In the genomic region with DNA sequence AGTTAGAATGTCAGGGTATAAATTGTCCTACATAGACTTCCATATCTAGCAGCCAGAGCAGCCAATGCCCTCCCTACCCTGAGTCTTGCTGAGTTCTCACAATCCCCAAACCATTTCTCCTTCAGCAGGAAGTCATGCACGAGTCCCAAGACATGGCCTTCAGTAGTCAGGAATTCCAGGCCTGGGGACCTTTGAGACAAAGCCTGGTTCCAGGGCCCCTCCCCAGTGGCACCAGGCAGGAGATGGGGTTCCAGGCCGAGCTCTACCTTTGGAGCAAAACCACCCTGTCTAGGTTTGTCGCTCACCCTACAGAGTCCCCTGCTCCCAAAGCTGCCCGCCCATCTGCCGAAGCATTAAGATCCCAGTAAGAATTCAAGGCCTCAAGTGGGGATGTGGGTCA, we compare ENCODE assay signal across 21 mouse cellular contexts. TPM values are rescaled to one million over a fixed set of nuclear protein-coding genes. Genes with fewer than 3 reads are reported as not detected.
DNase-seq lines count a peak whose midpoint lies in the region; ATAC-seq and TF ChIP-seq lines count a peak whose summit lies in the region.
"Had no signal": no experiment of that assay in that cellular context is flagged by ENCODE, and none has a peak within 500 bp of the region (broad histone marks: within the 10 kb centered on the region; RNA-seq: fewer than 3 reads in every experiment).

No protein-coding gene starts in this region.

- H3K27ac ChIP-seq in hindbrain, embryonic 10.5 days, result peak overlapping the region; percentile 16; the same call in 1 of the 2 replicates
- no peak overlapping the region for H3K27ac ChIP-seq in hindbrain, embryonic 11.5 days (ENCODE audit: low read depth, low read length)
- no peak overlapping the region for H3K27ac ChIP-seq in liver, postnatal 0 days (ENCODE audit: low read depth)
- H3K27ac ChIP-seq: forebrain, embryonic 12.5 days; heart, embryonic 15.5 days; hindbrain, embryonic 13.5 days; hindbrain, postnatal 0 days had no signal

- WGBS in hindbrain, embryonic 10.5 days, result 85% methylated on average over 5 of the region's 5 CpGs
- WGBS in hindbrain, embryonic 11.5 days, result 93% methylated on average over 5 of the region's 5 CpGs
- 77% methylated on average over 5 of the region's 5 CpGs for WGBS in liver, postnatal 0 days (ENCODE audit: insufficient replicate concordance)

- no peak for TF ChIP-seq CTCF in liver, postnatal 0 days (IDR thresholded peaks at IDR 0.05; ENCODE audit: low read depth)

- DNase-seq in gastrocnemius, postnatal 10 days, result peak; percentile 4
- DNase-seq in gastrocnemius, adult 18-20 months (ENCODE audit: low spot score), result no peak
- no peak for DNase-seq in hindbrain, embryonic 10.5 days (ENCODE audit: low spot score)
- DNase-seq in hindbrain, embryonic 11.5 days (ENCODE audit: low spot score), result no peak
- DNase-seq in liver, result peak; percentile 1
- DNase-seq in liver, postnatal 0 days, result no peak
- peak; percentile 12 for DNase-seq in urinary bladder, adult 2 months (ENCODE audit: low spot score)
- no peak for DNase-seq in urinary bladder, postnatal 36 days (ENCODE audit: low spot score in 2 of 2)
- DNase-seq: cerebellum, adult 11-12 months; cerebellum, adult 9-10 months; cerebellum, postnatal 25 days; forebrain, postnatal 0 days had no signal

- no peaks in the 10 kb centered on the region for H3K9me3 ChIP-seq in hindbrain, embryonic 10.5 days
- no peaks in the 10 kb centered on the region for H3K9me3 ChIP-seq in hindbrain, embryonic 11.5 days (ENCODE audit: control insufficient read depth, low read length)
- H3K9me3 ChIP-seq in liver, postnatal 0 days (ENCODE audit: low read length), result no peaks in the 10 kb centered on the region
- H3K9me3 ChIP-seq: embryonic facial prominence, embryonic 12.5 days; forebrain, embryonic 12.5 days; heart, embryonic 15.5 days; hindbrain, embryonic 13.5 days; intestine, embryonic 15.5 days had no signal

- no peaks in the 10 kb centered on the region for H3K36me3 ChIP-seq in hindbrain, embryonic 10.5 days
- H3K36me3 ChIP-seq in hindbrain, embryonic 11.5 days (ENCODE audit: control insufficient read depth, insufficient read depth, low read length), result no peaks in the 10 kb centered on the region
- H3K36me3 ChIP-seq in liver, postnatal 0 days (replicated peaks; ENCODE audit: insufficient read depth, low read length), result no peaks in the 10 kb centered on the region
- H3K36me3 ChIP-seq: embryonic facial prominence, embryonic 12.5 days; forebrain, embryonic 12.5 days; heart, embryonic 15.5 days; hindbrain, embryonic 13.5 days; intestine, embryonic 15.5 days had no signal

- H3K27me3 ChIP-seq in hindbrain, embryonic 10.5 days (ENCODE audit: insufficient read depth, poor library complexity, severe bottlenecking), result no peaks in the 10 kb centered on the region; the same call in none of the 2 replicates
- H3K27me3 ChIP-seq in hindbrain, embryonic 11.5 days (ENCODE audit: control insufficient read depth, insufficient read depth, low read length), result no peaks in the 10 kb centered on the region
- no peaks in the 10 kb centered on the region for H3K27me3 ChIP-seq in liver, postnatal 0 days (ENCODE audit: insufficient read depth, low read length)
- H3K27me3 ChIP-seq: embryonic facial prominence, embryonic 12.5 days; intestine, embryonic 15.5 days; Patski had no signal

- no peak overlapping the region for H3K4me2 ChIP-seq in hindbrain, embryonic 11.5 days (replicated peaks; ENCODE audit: low read depth, low read length)
- H3K4me2 ChIP-seq in liver, postnatal 0 days (ENCODE audit: low read depth, low read length), result no peak overlapping the region
- H3K4me2 ChIP-seq: embryonic facial prominence, embryonic 12.5 days; forebrain, embryonic 12.5 days; heart, embryonic 11.5 days; heart, embryonic 15.5 days; hindbrain, embryonic 13.5 days; intestine, embryonic 15.5 days had no signal

- H3K4me1 ChIP-seq in hindbrain, embryonic 10.5 days (replicated peaks), result peaks cover 32% of the 10 kb centered on the region
- H3K4me1 ChIP-seq in hindbrain, embryonic 11.5 days (replicated peaks; ENCODE audit: control insufficient read depth, insufficient read depth, low read length), result no peaks in the 10 kb centered on the region
- peaks cover 4% of the 10 kb centered on the region; the same call in 1 of the 2 replicates for H3K4me1 ChIP-seq in liver, postnatal 0 days (ENCODE audit: insufficient read depth)
- H3K4me1 ChIP-seq: heart, embryonic 15.5 days had no signal

- TF ChIP-seq EP300 in liver, postnatal 0 days (IDR thresholded peaks at IDR 0.05; ENCODE audit: low read depth), result no peak

- H3K9ac ChIP-seq in hindbrain, embryonic 11.5 days (ENCODE audit: low read depth, low read length), result no peak overlapping the region
- no peak overlapping the region for H3K9ac ChIP-seq in liver, postnatal 0 days (replicated peaks)
- H3K9ac ChIP-seq: embryonic facial prominence, embryonic 12.5 days; forebrain, embryonic 12.5 days; forebrain, postnatal 0 days; heart, embryonic 15.5 days; hindbrain, embryonic 13.5 days; intestine, embryonic 15.5 days had no signal

- no peak overlapping the region for H3K4me3 ChIP-seq in hindbrain, embryonic 10.5 days
- H3K4me3 ChIP-seq in hindbrain, embryonic 11.5 days (ENCODE audit: low read depth, low read length), result no peak overlapping the region
- H3K4me3 ChIP-seq in liver, postnatal 0 days (ENCODE audit: low read depth, low read length), result no peak overlapping the region
- H3K4me3 ChIP-seq: embryonic facial prominence, embryonic 12.5 days; forebrain, embryonic 12.5 days; heart, embryonic 15.5 days; hindbrain, embryonic 13.5 days; intestine, embryonic 15.5 days had no signal

- ATAC-seq in hindbrain, embryonic 11.5 days (ENCODE audit: low FRiP score), result no peak
- ATAC-seq in liver, postnatal 0 days, result no peak
- ATAC-seq: activated CD4-positive, CD25-positive, alpha-beta regulatory T cell, adult 4 months; forebrain, postnatal 0 days; hindbrain, postnatal 0 days; intestine, embryonic 15.5 days; Patski had no signal

RNA-seq across cellular contexts. Expression of a gene that starts 10.2 kb away (rescaled TPM):
- total RNA-seq in gastrocnemius, postnatal 10 days (2021), result 100 to 1,000 TPM in 1 of 2 experiments, 10 to 100 TPM in 1; 96.8 to 105 TPM
- 100 to 1,000 TPM; 129 to 189 TPM for total RNA-seq in gastrocnemius, adult 18-20 months (2021)
- 1.4 and 3.8 TPM in 2 replicates for polyA plus RNA-seq in hindbrain, embryonic 10.5 days (2016; fragmentation: Nextera tagmentation; extraction: Ambion mirVana)
- polyA plus RNA-seq in hindbrain, embryonic 11.5 days (2014; fragmentation: Nextera tagmentation; extraction: Ambion mirVana), result 1.2 and 2.4 TPM in 2 replicates
- polyA plus RNA-seq in liver, postnatal 0 days (2015; fragmentation: Nextera tagmentation; extraction: Ambion mirVana), result 1.9 and 2.1 TPM in 2 replicates
- 1.7 and 1.8 TPM in 2 replicates for polyA plus RNA-seq in urinary bladder, adult 2 months (2012; rRNA removed)

RNA-seq across cellular contexts. Expression of a gene that starts 44.7 kb away (rescaled TPM):
- 100 to 1,000 TPM; 406 to 464 TPM for total RNA-seq in gastrocnemius, postnatal 10 days (2021)
- total RNA-seq in gastrocnemius, adult 18-20 months (2021), result 100 to 1,000 TPM; 630 to 677 TPM
- polyA plus RNA-seq in hindbrain, embryonic 10.5 days (2016; fragmentation: Nextera tagmentation; extraction: Ambion mirVana), result 412 and 491 TPM in 2 replicates
- polyA plus RNA-seq in hindbrain, embryonic 11.5 days (2014; fragmentation: Nextera tagmentation; extraction: Ambion mirVana), result 413 and 428 TPM in 2 replicates
- 312 and 329 TPM in 2 replicates for polyA plus RNA-seq in liver, postnatal 0 days (2015; fragmentation: Nextera tagmentation; extraction: Ambion mirVana)
- 175 and 188 TPM in 2 replicates for polyA plus RNA-seq in urinary bladder, adult 2 months (2012; rRNA removed)

Comparison
In these comparisons a context has a peak if more than half of its experiments do, and no peak if none do; other contexts are left out.
1. DNase-seq: peak in gastrocnemius, postnatal 10 days (single experiment), liver (single experiment) and urinary bladder, adult 2 months (single experiment); none in gastrocnemius, adult 18-20 months (single experiment), hindbrain, embryonic 10.5 days (single experiment), hindbrain, embryonic 11.5 days (single experiment), liver, postnatal 0 days (single experiment) and urinary bladder, postnatal 36 days (0 of 2).